Mouse (Mus musculus): ENCODE results near the gene BC147527. TPM values are rescaled to one million over a fixed set of nuclear protein-coding genes. Genes with fewer than 3 reads are reported as not detected.

The BC147527 gene
- polyA plus RNA-seq (2014; fragmentation: Illumina TruSeq; extraction: RNeasy Lipid Tissue Mini Kit (QIAGEN cat#74804); ENCODE audit: low read depth, low replicate concordance) = 1.6 TPM

DNA sequence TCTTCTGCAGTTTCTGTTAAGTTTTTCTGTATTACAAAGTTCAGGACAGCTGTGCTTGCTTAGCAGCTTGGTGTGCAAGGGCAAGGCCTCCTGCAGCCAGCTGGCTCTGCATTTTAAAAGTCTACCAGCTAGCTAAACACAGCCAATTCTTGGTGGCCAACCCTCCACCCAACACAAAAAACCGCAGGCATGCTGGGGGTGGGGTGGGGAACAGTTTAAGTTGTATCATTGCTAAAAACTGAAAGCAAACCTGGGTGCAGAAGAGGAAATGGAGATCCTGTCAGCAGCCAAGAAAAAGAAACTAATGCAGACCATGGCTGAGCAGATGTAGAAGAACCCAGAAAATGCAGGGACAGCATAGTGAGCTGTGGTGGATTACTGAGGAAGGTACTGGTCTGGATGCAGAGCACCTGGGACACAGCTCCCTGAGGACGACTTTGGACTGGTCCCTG is at the start of gene BC147527:
TSS of gene BC147527 (plus strand) at position 402 of the 452 bp plus-strand sequence.

DNA sequence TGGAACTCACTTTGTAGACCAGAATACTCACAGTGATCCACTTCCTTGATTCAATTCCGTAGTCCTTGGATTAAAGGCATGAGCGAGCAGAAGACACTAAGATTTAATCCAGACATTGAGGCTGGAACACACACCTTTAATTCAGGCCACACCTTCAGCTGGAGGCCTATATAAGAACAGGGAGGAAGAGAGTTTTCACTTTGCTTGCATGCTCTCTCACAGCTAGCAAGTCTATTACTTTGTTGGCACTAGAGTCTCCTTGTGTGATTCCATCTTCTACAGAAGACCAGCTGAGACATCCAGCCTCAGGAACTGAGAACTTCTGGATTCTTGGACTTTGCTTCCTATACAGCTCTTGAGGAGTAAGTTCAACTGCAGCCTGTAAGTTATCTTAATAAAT is 37.3 kb upstream of the BC147527 start, which contains the start of gene AF067061:
TSS of gene AF067061 (plus strand) at position 245 of the 400 bp plus-strand sequence.

DNA sequence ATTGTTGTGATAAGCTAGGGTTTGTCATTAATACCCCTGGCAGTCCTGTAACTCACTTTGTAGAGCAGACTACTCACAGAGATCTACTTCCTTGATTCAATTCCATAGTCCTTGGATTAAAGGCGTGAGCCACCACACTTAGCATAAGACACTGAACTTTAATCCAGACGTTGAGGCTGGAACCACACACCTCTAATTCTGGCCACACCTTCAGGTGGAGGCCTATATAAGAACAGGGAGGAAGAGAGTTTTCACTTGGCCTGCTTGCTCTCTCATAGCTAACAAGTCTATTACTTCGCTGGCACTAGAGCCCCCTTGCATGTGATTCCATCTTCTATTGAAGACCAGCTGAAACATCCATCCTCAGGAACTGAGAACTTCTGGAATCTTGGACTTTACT is 16.4 kb downstream of the BC147527 start, which contains the start of gene Tcstv3:
TSS of gene Tcstv3 (plus strand) at position 301 of the 400 bp plus-strand sequence.

Other genes with a start within 250 kb of the BC147527 start
- 2.3 TPM for gene Gm21188, start 248.2 kb upstream of the BC147527 start, polyA plus RNA-seq (2014; fragmentation: Illumina TruSeq; extraction: RNeasy Lipid Tissue Mini Kit (QIAGEN cat#74804); ENCODE audit: low read depth, low replicate concordance)
- not detected for gene Gm20767, start 160.1 kb upstream of the BC147527 start, polyA plus RNA-seq (2014; fragmentation: Illumina TruSeq; extraction: RNeasy Lipid Tissue Mini Kit (QIAGEN cat#74804); ENCODE audit: low read depth, low replicate concordance)
- gene Gm21818, start 128.0 kb upstream of the BC147527 start, polyA plus RNA-seq (2014; fragmentation: Illumina TruSeq; extraction: RNeasy Lipid Tissue Mini Kit (QIAGEN cat#74804); ENCODE audit: low read depth, low replicate concordance) = not detected
- gene Gm21762, start 84.4 kb upstream of the BC147527 start, polyA plus RNA-seq (2014; fragmentation: Illumina TruSeq; extraction: RNeasy Lipid Tissue Mini Kit (QIAGEN cat#74804); ENCODE audit: low read depth, low replicate concordance) = not detected
- gene Gm21731, start 61.3 kb upstream of the BC147527 start, polyA plus RNA-seq (2014; fragmentation: Illumina TruSeq; extraction: RNeasy Lipid Tissue Mini Kit (QIAGEN cat#74804); ENCODE audit: low read depth, low replicate concordance) = not detected
- gene AF067061, start 37.3 kb upstream of the BC147527 start, polyA plus RNA-seq (2014; fragmentation: Illumina TruSeq; extraction: RNeasy Lipid Tissue Mini Kit (QIAGEN cat#74804); ENCODE audit: low read depth, low replicate concordance) = not detected
- not detected for gene Tcstv3, start 16.5 kb downstream of the BC147527 start, polyA plus RNA-seq (2014; fragmentation: Illumina TruSeq; extraction: RNeasy Lipid Tissue Mini Kit (QIAGEN cat#74804); ENCODE audit: low read depth, low replicate concordance)